Mouse (Mus musculus) activated CD4-positive, CD25-positive, alpha-beta regulatory T cell, adult 9 weeks (primary cell): Measurements from ENCODE around the gene Abhd17c. TPM values are rescaled to one million over a fixed set of nuclear protein-coding genes. Genes with fewer than 3 reads are reported as not detected.

ENCODE experiments used
- polyA plus RNA-seq: library from polyadenylated mRNA; unstranded; fragments of 100-300 nt; shearing (Covaris generic); gene quantifications from one replicate; pipeline ENCODE4 v1.2.1, GENCODE M21; 2017

The Abhd17c gene
- 2.4 TPM for polyA plus RNA-seq

DNA sequence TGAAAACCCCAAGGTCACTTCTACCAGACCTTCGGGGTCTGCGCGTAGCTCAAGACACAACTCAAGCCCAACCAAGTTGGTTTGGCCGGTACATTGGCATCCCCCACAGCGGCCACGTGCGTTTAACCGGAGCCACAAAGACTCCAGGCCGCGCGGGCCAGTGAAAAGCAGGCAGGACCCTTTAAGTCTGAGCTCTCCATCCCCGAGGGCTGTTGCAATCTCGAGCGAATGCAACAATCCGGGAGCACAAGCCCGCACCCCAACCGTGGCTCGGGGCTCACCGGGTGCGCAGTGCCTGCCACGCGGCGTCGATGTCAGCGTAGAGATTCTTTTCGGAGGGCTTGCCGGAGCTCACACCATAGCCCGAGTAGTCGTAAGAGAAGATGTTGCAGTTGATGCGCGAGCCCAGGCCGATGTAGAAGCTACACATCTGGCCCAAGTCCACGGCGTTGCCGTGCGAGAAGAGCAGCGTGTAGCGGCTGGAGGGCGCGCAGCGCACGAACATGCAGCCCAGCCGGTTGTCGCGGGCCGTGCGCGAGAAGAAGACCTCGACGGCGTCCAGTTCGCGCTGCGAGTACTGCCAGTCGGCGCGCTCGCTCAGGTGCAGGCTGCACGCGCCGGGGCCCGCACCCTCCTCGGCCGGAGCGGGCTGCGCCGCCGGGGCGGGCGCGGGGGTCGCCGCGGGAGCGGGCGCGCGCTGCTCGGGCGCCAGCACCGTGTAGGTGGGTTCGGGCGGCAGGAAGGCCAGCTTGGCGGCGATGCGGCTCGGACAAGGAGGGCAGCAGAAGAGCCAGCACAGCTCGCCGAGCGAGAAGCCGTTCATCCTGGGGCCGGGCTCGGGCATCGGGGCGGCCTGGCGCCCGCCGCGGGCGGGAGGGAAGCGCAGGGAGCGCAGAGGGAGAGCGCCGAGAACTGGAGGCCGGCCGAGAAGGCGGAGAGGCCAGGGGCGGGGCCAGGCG lies at the start of gene Abhd17c:
TSS of gene Abhd17c (minus strand) at position 893 of the 959 bp plus-strand sequence.

DNA sequence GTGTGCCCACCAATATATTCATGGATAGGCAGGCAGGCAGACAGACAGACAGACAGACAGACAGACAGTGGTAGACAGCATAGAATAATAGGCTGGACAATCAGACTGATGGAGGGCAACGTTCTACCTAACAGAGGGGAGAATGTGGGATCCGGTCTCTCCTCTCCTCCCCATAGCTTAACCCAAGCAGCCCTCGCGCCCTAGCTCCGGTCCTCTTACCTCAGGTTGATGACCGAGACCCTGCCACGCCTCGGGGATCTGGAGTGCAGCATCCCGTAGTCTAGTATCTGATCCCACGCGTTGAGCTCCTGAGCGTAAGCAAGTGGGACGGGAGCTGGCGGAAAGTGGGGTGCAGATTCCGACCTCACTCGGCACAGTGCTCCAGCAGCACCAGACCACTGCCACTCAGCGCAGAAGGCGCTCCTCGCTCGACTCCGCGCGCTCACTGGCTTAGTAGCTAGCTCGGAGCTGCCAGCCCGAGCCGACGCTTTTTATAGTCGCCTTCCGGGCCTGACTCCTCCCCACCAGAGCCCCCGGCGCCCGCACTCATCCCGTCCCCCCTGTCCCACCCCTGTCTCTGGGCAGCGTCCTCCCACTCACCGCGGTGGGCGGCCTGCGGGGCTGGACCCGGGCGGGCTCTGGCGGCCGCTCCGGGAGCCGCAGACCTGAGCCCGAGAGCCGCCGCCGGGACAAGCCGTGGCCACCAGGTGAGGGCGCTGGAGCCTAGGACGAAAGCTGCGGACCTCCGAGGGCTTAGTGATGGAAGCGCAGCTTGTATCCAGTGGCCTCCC lies 65.5 kb downstream of the Abhd17c start, which contains the start of gene Cemip:
TSS of gene Cemip (minus strand) at position 464 of the 791 bp plus-strand sequence.

Other genes starting within 250 kb of the Abhd17c start
- not detected for gene Cemip, start 65.4 kb downstream of the Abhd17c start, polyA plus RNA-seq